Mouse (Mus musculus) heart, postnatal 0 days (tissue): ENCODE results near the gene Lpp.

Experiments used
- CTCF ChIP-seq: IDR thresholded peaks from 2 replicates; pipeline ENCODE4 v1.5.1; 2016; ENCODE audit warnings: antibody characterized with exemption, control low read depth, low read depth
- EP300 ChIP-seq: IDR thresholded peaks from 2 replicates; pipeline ENCODE4 v1.6.1; 2016; ENCODE audit warnings: antibody characterized with exemption, low read depth

DNA sequence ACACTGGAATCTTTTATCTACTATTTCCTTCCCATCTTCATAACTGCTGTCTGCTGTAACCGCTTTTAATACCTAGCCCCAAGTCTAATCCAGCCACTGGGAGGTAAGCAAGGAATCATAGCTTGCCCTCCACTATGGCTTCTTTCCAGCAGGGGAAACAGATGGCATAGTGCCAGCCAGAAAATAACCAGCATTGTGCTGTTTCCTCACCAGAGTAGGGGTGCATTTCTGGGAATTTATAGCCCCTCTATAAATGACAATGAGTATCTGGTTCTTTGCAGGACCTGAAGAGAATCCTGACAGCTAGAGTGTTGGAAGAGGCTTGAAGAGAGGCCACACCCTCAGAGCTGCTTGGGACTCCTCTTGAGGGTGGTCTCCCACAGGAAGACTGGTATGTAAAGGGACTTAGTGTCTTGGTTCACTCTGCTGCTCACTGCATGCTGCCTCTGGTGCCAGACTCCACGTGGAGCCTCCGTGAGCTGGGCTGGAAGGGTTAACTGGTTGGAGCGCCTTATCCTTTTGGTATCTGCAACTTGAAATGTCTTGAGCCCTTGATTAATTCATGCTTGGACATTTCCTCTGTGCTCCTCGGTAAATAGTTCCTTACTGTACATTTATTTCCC lies 49.3 kb downstream of the Lpp start:
- TF ChIP-seq CTCF (no peak), EP300 (no peak)
